Mouse (Mus musculus) heart, embryonic 15.5 days (tissue): ENCODE data around the gene Narfl. TPM values are rescaled to one million over a fixed set of nuclear protein-coding genes. Genes with fewer than 3 reads are reported as not detected.
A peak's percentile ranks its signal among the peaks of the same experiment; 100 is the strongest.

ENCODE experiments used
- ATAC-seq: fragments of 200-750 bp; cut with Nextera tagmentation; replicated peaks from 2 replicates; pipeline ENCODE4 v1.8.0; 2017; ENCODE audit warnings: low read depth, moderate TSS enrichment; ENCODE audit not compliant: insufficient number of reproducible peaks, insufficient read depth, low FRiP score
- H3K27ac ChIP-seq: fragments of 300-500 bp; sonication (generic); 2 replicates; pipeline ENCODE4 v1.5.1; 2015; ENCODE audit warnings: mild to moderate bottlenecking, inconsistent platforms
- H3K27me3 ChIP-seq: fragments of 300-500 bp; sonication (generic); 2 replicates; pipeline ENCODE4 v1.6.1; 2015; ENCODE audit warnings: inconsistent platforms
- H3K36me3 ChIP-seq: fragments of 300-500 bp; sonication (generic); 2 replicates; pipeline ENCODE4 v1.6.1; 2015; ENCODE audit warnings: mild to moderate bottlenecking, inconsistent platforms
- H3K4me1 ChIP-seq: fragments of 300-500 bp; sonication (generic); replicated peaks from 2 replicates; pipeline ENCODE4 v1.6.1; 2015; ENCODE audit warnings: inconsistent platforms
- H3K4me2 ChIP-seq: fragments of 300-500 bp; sonication (generic); 2 replicates; pipeline ENCODE4 v1.6.1; 2015; ENCODE audit warnings: inconsistent platforms, mild to moderate bottlenecking, moderate library complexity
- H3K4me3 ChIP-seq: fragments of 300-500 bp; sonication (generic); 2 replicates; pipeline ENCODE4 v1.5.1; 2015; ENCODE audit warnings: mild to moderate bottlenecking, inconsistent platforms
- H3K9ac ChIP-seq: fragments of 300-500 bp; sonication (generic); 2 replicates; pipeline ENCODE4 v1.6.1; 2015; ENCODE audit warnings: mild to moderate bottlenecking, inconsistent platforms
- H3K9me3 ChIP-seq: fragments of 300-500 bp; sonication (generic); replicated peaks from 2 replicates; pipeline ENCODE4 v1.6.1; 2016; ENCODE audit warnings: inconsistent platforms
- WGBS: fragments of 180-500 bp; shearing (Covaris S2); methylation state at CpG from one replicate; pipeline ENCODE4 v1.1.7; 2015; ENCODE audit warnings: mixed read lengths; 5-methylcytosine and 5-hydroxymethylcytosine counted together
- polyA plus RNA-seq: library from polyadenylated mRNA; unstranded; fragments of >200 nt; fragmentation: Nextera tagmentation; extraction: Ambion mirVana; gene quantifications from 2 replicates; pipeline ENCODE4 v1.2.1, GENCODE M21; 2015

Narfl gene
- polyA plus RNA-seq, 1 experiment from 2014 or later = 31.5 TPM

DNA sequence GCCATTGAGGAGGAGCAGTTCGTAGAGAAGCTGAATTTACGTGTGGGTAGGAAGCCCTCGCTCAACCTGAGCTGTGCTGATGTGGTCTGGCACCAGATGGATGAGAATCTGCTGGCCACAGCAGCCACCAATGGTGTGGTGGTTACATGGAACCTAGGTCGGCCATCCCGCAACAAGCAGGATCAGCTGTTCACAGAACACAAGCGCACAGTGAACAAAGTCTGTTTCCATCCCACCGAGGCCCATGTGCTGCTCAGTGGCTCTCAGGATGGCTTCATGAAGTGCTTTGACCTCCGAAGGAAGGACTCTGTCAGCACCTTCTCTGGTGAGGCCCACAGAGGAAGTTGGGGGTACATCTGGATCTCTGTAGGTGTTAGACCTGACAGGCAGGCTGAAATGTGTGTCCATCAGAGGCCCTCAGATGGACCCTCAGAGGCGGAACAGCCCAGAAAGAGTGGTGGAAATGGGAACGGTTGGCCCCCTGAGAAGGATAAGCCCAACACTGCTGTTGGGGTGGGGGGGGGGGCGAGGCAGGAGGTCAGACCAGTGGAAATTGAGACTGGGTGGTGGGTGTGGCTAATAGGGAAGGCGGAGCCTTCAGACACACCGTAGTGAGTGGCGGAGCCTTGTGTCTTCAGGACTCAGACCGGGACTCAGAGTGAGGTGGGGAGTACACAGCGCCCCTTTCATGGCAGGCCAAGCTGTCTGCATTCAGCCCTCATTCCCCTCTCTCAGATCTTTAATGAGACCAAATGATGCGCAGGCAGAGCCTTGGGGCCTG, 51.0 kb downstream of the Narfl start:
- no peak for ATAC-seq
- peak overlapping the region; percentile 87 for H3K4me2 ChIP-seq
- peak overlapping the region; percentile 61 for H3K4me3 ChIP-seq
- H3K9ac ChIP-seq = peak overlapping the region; percentile 63; the same call in 1 of the 2 replicates
- peaks cover 5% of the 10 kb centered on the region; the same call in 1 of the 2 replicates for H3K36me3 ChIP-seq
- peaks cover 30% of the 10 kb centered on the region for H3K27me3 ChIP-seq
- H3K27ac ChIP-seq = no peak overlapping the region
- H3K9me3 ChIP-seq = no peaks in the 10 kb centered on the region
- peaks cover 33% of the 10 kb centered on the region for H3K4me1 ChIP-seq
- WGBS = 69% methylated on average over 17 of the region's 17 CpGs

DNA sequence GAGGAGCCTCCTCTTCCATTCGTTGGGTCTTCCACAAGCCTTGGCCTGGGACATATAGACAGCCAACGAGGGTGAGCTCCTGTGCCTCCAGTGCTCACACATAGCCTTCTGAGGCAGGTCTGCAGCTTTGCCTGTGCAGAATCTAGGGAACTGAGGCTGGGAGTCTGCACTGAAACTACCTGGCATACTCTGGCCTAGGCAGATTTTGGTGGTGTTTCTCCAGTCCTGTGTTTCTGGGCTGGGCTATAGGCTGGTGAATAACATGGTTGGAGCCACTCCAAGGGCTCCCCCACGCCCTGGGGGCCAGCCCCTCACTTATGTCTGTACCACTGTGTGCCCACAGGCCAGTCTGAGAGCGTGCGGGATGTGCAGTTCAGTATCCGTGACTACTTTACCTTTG, 51.7 kb downstream of the Narfl start:
- Histone ChIP-seq H3K4me2 (peak overlapping the region; percentile 87; the same call in 1 of the 2 replicates), H3K36me3 (peaks cover 6% of the 10 kb centered on the region; the same call in 1 of the 2 replicates), H3K4me1 (peaks cover 38% of the 10 kb centered on the region), H3K27ac (no peak overlapping the region), H3K27me3 (peaks cover 23% of the 10 kb centered on the region), H3K9me3 (no peaks in the 10 kb centered on the region), H3K4me3 (no peak overlapping the region), H3K9ac (no peak overlapping the region)
- no peak for ATAC-seq
- whole genome bisulfite sequencing = 84% methylated on average over 6 of the region's 6 CpGs

DNA sequence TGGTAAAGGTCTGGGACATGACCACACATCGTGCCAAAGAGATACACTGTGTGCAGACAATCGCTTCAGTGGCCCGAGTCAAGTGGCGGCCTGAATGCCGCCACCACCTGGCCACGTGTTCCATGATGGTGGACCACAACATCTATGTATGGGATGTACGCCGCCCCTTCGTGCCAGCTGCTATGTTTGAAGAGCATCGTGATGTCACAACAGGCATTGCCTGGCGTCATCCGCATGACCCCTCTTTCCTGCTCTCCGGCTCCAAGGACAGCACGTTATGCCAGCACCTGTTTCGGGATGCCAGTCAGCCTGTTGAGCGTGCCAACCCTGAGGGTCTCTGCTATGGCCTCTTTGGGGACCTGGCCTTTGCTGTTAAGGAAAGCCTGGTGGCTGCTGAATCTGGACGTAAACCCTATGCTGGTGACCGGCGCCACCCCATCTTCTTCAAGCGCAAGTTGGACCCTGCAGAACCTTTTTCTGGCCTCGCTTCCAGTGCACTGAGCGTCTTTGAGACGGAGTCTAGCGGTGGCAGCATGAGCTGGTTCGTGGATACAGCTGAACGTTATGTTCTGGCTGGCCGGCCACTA, 52.5 kb downstream of the Narfl start:
- no peak for ATAC-seq
- no peak overlapping the region for H3K4me3 ChIP-seq
- peaks cover 14% of the 10 kb centered on the region for H3K36me3 ChIP-seq
- no peaks in the 10 kb centered on the region for H3K9me3 ChIP-seq
- no peak overlapping the region for H3K9ac ChIP-seq
- no peak overlapping the region for H3K27ac ChIP-seq
- peaks cover 15% of the 10 kb centered on the region for H3K27me3 ChIP-seq
- H3K4me2 ChIP-seq = no peak overlapping the region
- WGBS = 94% methylated on average over 27 of the region's 27 CpGs
- H3K4me1 ChIP-seq = peaks cover 44% of the 10 kb centered on the region

DNA sequence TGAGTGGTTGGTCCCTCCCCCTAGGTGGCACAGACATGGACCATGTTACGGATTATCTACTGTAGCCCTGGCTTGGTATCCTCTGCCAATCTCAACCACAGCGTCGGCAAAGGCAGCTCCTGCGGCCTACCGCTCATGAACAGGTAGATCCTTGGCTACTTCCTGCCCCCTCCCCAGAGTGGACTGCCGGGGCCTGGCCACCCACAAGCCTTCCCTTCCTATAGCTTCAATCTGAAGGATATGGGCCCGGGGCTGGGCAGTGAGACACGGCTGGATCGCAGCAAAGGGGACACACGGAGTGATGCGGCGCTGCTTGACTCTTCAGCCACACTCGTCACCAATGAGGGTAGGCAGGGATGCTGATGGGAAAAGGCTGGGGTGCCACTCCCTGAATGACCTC, 53.4 kb downstream of the Narfl start:
- no peak overlapping the region for H3K4me2 ChIP-seq

DNA sequence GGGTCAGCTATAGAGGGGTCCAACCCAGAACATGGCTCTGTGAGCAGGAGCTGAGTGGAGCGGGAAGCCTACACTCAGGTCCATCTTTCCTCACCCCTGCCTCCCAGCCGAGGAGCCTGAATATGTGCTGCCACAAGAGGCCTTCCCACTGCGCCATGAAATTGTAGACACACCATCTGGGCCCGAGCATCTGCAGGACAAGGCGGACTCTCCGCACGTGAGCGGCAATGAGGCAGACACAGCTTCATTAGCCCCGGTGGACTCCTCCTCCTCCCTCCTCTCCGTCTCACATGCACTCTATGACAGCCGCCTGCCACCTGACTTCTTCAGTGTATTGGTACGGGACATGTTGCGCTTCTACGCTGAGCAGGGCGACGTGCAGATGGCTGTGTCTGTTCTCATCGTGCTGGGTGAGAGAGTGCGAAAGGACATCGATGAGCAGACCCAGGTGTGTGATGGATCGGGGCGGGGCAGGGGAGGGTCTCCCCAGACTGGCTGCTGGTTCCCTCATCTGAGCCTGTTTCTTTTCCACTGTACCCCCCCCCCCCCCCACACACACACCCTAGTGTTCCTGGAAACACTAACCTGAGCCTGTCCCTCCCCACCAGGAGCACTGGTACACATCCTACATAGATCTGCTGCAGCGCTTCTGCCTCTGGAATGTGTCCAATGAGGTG, 54.1 kb downstream of the Narfl start:
- no peak overlapping the region for H3K4me3 ChIP-seq
- 89% methylated on average over 22 of the region's 22 CpGs for WGBS
- H3K4me1 ChIP-seq = peaks cover 56% of the 10 kb centered on the region
- no peak for ATAC-seq
- H3K27me3 ChIP-seq = no peaks in the 10 kb centered on the region
- no peak overlapping the region for H3K4me2 ChIP-seq
- no peaks in the 10 kb centered on the region for H3K9me3 ChIP-seq
- no peak overlapping the region for H3K9ac ChIP-seq
- H3K36me3 ChIP-seq = peaks cover 18% of the 10 kb centered on the region
- H3K27ac ChIP-seq = no peak overlapping the region

More for the DNA sequence above, 53.4 kb downstream of the Narfl start:
- Histone ChIP-seq H3K4me3 (no peak overlapping the region), H3K9me3 (no peaks in the 10 kb centered on the region), H3K9ac (no peak overlapping the region), H3K4me1 (peaks cover 54% of the 10 kb centered on the region), H3K27me3 (peaks cover 7% of the 10 kb centered on the region), H3K27ac (no peak overlapping the region), H3K36me3 (peaks cover 18% of the 10 kb centered on the region)
- ATAC-seq = no peak
- 91% methylated on average over 13 of the region's 13 CpGs for WGBS

DNA sequence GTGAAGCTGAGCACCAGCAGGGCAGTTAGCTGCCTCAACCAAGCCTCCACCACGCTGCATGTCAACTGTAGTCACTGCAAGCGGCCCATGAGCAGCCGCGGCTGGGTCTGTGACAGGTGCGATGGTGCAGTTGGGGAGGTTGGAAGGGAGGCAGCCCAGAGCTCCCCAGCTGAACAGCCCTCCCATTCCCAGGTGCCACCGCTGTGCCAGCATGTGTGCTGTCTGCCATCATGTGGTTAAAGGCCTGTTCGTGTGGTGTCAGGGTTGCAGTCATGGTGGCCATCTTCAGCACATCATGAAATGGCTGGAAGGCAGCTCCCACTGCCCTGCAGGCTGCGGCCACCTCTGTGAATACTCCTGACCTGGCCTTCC, 54.6 kb downstream of the Narfl start:
- Histone ChIP-seq H3K36me3 (peaks cover 18% of the 10 kb centered on the region), H3K4me2 (peak overlapping the region; percentile 84), H3K9ac (peak overlapping the region; percentile 82; the same call in 1 of the 2 replicates), H3K27me3 (no peaks in the 10 kb centered on the region), H3K27ac (peak overlapping the region; percentile 90), H3K9me3 (no peaks in the 10 kb centered on the region), H3K4me1 (peaks cover 56% of the 10 kb centered on the region), H3K4me3 (peak overlapping the region; percentile 72)
- ATAC-seq = no peak
- 81% methylated on average over 8 of the region's 8 CpGs for WGBS

DNA sequence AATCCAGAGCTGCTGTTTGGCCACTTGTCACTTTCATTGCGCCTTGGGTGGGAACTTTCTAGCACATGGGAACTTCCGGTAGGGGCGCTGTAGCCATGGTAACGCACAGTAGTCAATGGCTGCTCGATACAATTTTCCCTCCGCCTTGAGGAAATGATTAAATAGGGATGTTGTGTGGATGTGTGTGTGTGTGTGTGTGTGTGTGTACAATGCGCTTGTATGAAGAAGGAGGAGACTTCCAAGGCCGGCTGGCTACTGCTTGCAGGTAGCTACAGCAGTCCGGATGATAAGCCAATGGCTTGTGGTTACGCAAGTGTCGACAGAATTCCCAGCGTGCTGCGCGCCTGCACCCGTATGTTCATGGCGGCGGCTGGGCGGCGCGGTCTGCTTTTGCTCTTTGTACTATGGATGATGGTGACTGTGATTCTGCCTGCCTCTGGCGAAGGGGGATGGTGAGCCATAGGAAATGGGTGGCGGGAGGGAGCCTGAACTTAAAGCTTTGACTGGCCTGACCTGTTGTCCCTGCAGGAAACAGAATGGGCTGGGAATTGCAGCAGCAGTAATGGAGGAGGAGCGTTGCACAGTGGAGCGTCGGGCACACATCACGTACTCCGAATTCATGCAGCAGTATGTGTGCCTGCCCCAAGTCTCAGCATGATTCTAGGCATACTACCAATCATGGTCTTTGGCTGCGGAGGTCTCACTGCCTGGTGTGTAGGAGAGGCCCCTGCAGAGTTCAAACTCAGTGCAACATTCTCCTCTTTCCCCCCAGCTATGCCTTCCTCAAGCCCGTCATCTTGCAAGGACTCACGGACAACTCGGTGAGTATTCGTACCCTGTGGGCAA, 55.4 kb downstream of the Narfl start, which contains the start of gene Jmjd8:
Gene Jmjd8 (plus strand): TSS at position 156 of the 846 bp plus-strand sequence.
- ATAC-seq = no peak
- Histone ChIP-seq H3K27me3 (no peaks in the 10 kb centered on the region), H3K36me3 (peaks cover 18% of the 10 kb centered on the region), H3K4me3 (peak within 1 kb of the TSS; percentile 72), H3K4me1 (peaks cover 55% of the 10 kb centered on the region), H3K4me2 (peak within 1 kb of the TSS; percentile 84), H3K9me3 (no peaks in the 10 kb centered on the region), H3K27ac (peak within 1 kb of the TSS; percentile 90), H3K9ac (peak within 1 kb of the TSS; percentile 82)
- under 1% methylated on average over 32 of the region's 32 CpGs for WGBS

DNA sequence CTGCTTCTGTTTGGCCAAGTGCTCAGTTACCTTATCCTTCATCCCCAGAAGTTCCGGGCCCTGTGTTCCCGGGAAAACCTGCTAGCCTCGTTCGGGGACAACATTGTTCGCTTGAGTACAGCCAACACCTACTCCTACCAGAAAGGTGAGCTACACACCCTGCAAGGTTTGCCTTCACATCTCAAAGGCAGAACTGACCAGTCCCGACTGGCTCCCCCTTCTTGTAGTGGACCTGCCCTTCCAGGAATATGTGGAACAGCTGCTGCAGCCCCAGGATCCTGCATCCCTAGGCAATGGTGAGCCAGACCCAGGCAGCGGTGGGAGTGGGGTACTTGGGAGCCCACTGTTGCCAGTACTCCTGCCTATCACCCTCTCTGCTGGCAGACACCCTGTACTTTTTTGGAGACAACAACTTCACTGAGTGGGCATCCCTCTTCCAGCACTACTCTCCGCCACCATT, 56.0 kb downstream of the Narfl start:
- Histone ChIP-seq H3K4me2 (peak overlapping the region; percentile 84), H3K4me3 (peak overlapping the region; percentile 72), H3K27ac (peak overlapping the region; percentile 90), H3K36me3 (peaks cover 18% of the 10 kb centered on the region), H3K9me3 (no peaks in the 10 kb centered on the region), H3K4me1 (peaks cover 55% of the 10 kb centered on the region), H3K9ac (peak overlapping the region; percentile 82), H3K27me3 (no peaks in the 10 kb centered on the region)
- 39% methylated on average over 8 of the region's 8 CpGs for WGBS
- ATAC-seq = no peak

DNA sequence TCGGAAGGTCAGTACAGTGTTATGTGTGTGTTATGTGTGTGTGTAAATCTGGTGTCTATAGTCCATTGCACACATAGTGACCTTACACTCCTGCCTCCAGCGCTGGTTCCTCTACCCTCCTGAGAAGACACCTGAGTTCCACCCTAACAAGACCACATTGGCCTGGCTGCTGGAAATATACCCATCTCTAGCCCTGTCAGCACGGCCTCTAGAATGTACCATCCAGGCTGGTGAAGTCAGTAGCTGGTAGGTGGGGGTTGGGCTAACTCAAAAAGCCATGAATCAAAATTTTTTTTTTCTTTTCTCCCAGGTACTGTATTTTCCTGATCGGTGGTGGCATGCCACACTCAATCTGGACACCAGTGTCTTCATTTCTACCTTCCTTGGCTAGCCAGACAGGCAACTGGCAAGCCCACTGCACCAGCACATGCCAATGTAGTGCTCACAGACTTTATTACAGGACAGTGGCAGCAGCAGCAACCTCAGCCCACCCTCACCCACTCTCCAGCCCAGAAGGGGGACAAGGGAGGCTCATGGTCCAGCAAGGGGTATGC, 56.7 kb downstream of the Narfl start:
- Histone ChIP-seq H3K36me3 (peaks cover 22% of the 10 kb centered on the region), H3K9me3 (no peaks in the 10 kb centered on the region), H3K4me2 (peak overlapping the region; percentile 84; the same call in 1 of the 2 replicates), H3K4me1 (peaks cover 55% of the 10 kb centered on the region), H3K27me3 (no peaks in the 10 kb centered on the region), H3K27ac (no peak overlapping the region), H3K4me3 (peak overlapping the region; percentile 72), H3K9ac (no peak overlapping the region)
- no peak for ATAC-seq
- 79% methylated on average over 4 of the region's 4 CpGs for WGBS

DNA sequence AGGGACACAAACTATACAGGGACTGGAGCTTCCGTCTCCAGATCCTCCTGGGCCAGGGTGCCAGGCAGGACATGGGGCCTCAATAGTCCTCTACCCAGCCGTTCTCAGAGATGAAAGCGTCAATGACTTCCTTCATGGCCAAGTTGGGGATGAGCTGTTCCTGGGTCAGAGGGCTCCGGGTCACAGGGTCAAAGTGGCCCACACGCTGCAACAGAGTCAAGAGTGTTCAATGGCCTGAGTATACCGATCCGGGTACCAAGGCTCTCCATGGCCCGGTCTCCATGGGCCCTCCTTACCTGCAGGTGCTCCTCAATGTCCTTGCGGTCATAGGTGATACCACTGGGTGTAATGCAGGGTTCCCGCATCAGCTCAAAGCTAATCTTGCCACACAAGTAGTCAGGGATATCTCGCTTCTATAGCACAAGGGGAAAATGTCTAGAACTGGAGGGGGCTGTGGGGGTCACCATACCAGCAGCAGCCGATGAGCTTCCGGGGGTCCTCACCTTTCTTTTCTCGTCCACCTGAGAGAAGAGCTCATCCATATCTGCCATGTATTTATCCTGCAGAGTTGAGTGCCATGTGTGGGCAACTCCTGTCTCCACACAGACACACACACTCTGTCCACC, 57.3 kb downstream of the Narfl start:
- 84% methylated on average over 14 of the region's 14 CpGs for WGBS
- Histone ChIP-seq H3K36me3 (peaks cover 24% of the 10 kb centered on the region), H3K27me3 (no peaks in the 10 kb centered on the region), H3K27ac (no peak overlapping the region), H3K4me2 (peak overlapping the region; percentile 91), H3K4me1 (peaks cover 59% of the 10 kb centered on the region), H3K9me3 (no peaks in the 10 kb centered on the region), H3K4me3 (peak overlapping the region; percentile 82), H3K9ac (no peak overlapping the region)
- ATAC-seq = no peak
